Mouse (Mus musculus) layer of hippocampus, postnatal 10 days (tissue): ENCODE data around the gene Mical3. TPM values are rescaled to one million over a fixed set of nuclear protein-coding genes. Genes with fewer than 3 reads are reported as not detected.
"Not testable (repeated sequence)": the region's sequence is repeated elsewhere in the genome, so short reads cannot be mapped to it uniquely, and the experiment has no call there.

ENCODE experiments used
- DNase-seq, 2 experiments: peaks; one replicate each; pipeline ENCODE4 v3.0.0; 2021; ENCODE audit warnings: low spot score in 2 of 2
- total RNA-seq, 2 experiments: library from RNA; stranded (reverse); gene quantifications; 2 replicates each; pipeline ENCODE4 v1.2.3; 2021

Mical3 gene
- total RNA-seq, 2 experiments from 2014 or later: 90.1 to 98.8 TPM

DNA sequence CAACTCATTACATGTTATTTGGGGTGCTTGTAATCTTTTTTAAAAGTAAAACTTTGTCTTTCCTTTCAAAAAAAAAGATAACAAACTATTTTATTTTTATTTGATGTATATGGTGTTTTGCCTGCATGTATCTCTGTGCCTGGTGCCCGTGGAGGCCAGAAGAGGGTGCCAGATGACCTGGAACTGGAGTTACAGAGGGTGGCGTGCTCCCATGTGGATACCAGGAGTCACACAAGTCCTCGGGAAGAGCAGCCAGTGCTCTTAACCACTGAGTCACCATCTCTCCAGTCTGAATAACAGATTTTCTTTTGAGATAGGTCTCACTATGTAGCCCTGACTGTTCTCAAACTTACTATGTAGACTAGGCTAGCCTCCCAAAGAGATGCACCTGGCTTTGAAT, 221.3 kb downstream of the Mical3 start:
- no peak for DNase-seq

DNA sequence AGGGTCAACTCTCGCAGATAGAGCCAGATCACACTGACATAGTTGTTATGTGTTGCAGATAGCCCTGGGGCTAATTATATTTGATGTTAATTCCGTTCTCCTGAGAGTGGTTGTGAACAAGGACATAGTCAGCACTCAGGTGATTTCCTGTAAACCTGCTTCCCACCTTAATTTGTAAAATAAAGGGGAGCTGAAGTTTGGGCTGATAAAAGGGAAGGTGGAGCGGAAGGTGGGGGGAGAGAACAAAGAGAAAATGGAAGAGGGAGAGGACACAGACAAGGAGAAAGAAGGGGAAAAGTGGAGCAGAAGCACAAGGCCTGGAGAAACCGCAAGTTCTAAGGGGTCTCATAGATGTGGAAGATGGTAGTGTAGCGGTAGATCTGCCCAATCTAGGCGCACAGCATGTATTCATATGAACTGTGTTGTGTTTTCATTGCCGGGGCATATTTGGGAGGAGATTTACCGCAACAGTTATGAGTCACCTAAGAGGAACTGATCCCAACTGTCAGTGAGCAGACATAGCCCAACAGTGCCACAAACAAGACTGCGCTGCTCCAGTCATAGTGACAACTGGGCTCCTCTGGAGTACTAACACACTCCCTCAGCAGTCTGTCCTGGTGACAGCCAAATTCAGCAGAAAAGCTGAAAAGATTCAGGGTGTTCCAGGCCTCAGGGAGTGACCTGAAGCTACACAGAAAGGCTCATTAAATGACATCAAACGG, 222.8 kb downstream of the Mical3 start:
- not testable (repeated sequence) for DNase-seq

DNA sequence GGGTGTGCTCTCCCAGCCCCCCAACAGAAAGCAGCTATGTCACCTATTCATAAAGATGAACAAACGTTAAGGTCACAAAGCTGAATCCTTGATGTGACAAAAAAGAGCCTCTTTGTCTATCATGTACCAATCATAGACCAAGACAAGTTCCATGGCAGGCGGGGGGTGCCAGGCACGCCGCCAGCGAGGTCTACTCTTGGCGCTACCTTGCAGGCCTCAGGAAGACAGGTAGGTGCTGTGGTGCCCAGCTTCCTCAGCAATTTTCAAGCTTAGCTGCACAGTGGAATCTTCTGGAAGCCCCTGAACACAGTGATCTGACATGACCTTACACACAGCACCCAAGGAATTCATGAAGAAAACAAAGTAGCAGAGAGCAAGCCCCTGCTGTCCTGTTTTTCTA, 224.3 kb downstream of the Mical3 start:
- no peak for DNase-seq

DNA sequence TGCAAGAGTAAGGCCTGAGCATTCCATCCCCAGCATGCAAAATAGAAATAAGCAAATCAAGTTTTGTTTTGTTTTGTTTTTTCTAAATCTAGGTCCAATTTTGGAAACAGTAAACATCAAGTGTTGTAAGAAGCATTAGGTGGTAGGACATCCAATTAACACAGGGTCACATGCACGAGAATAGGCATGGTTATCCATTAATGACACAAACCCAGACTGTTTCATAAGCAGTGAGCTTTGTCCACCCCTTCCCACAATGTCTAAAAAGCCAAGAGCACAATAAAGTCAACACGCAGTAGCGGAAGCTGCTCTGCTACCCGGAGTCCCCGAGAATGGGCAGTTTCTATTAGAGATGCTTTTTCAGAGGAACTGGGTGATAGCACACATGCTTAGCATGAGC, 225.7 kb downstream of the Mical3 start:
- DNase-seq: no peak

DNA sequence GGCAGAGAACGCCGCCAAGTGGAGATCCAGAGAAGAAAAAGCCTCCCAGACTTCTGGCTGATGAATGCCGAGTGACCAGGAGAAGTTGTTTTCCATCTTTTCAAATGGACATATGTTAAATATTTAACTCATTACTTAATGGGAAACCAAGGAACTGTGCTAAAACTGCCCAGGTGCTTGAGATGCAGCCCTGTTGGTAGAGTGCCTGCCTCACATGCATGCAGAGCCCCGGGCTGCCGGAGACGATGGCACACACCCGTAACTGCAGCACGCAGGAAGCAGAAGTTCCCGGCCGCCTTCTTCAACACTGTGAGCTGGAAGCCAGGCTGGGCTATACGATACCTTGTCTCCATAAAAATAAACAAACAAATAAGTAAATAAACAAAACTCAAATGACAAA, 226.8 kb downstream of the Mical3 start:
- no peak for DNase-seq

DNA sequence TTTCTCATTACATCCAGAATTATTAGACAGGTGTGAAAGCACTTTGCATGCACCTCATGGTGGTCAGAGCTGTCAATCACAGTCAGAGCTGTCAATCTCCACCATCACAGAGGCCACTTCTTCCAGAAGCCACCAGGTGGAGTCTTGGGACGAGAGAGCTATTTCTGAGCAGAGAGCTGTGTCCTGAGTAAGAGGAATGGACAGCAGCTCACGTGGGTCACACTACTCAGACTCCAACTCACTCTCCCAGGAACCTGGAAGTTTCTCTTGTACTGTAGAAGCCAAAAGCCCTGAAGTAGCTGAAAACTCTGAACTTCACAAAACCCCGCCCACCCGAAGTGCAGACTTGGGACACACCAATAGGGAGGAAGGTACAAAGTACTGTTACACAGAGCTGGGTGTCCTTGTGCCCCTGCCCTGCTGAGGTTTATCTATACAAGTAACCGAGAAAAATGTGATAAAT, 227.3 kb downstream of the Mical3 start:
- DNase-seq: no peak

DNA sequence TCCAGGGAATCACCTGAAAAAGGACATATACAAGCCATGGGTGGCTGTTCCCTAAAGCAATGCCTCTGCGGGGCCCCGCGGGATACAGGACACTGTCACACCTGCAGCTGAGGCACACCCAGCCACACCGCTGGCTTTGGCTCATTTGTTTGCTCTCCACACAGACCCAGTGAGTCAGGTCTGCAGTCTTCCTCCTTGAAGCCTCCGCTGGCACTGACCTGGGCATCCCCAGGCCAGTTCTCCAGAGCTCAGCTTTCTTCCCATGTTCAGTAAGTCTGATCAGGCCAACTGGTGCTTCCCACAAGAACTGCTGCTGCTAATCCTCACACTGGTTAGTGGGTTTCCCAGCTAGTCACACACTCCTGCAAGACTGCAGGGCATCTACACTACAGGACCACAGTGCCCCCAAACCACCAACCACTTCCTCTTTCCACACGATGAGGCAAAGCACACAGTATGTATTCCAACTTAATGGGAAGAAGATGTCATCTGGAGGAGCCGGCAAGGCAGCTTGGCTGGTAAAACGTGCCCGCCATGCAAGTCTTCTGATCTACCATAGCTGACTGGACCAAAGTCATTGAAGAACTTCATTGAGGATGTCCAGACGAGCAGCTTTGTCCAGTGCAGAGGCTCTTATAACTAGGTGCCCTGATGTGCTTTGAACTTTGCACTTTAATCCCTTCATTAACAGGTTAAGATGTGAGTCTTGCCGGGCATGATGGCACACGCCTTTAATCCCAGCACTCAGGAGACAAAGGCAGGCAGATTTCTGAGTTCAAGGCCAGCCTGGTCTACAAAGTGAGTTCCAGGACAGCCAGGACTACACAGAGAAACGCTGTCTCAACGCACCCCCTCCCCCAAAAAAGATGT, 228.8 kb downstream of the Mical3 start:
- no peak for DNase-seq

DNA sequence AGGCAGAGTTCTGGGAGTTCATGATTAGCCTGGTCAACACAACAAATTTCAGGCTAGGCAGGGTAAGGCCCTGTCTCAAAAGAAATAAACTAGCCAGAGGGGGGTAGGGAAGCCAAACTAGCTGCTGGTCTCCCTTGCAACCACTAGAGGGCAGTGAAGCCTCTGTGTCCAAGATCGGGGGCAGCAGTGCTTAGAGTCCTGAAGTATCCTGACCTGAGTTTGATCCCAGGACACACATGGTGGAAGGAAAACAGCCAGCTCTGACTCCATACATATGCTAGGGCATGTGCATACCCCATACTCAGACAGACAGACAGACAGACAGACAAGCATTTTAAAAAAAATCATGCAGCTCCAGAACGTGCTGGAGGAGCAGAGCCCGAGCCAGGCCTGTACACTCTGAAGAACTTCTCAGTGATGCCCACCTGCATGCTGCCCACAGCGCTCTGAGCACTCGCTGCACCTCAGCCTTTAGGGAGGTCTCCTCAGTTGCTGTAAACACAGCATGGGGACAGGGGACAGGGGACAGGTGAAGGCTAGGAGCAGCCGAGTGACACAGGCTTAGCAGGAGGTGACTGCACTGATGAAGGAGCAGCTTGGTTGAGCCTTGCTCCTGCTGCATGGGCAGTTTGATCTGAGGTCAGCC, 232.5 kb downstream of the Mical3 start:
- peak; percentile 35 to 55 for DNase-seq

DNA sequence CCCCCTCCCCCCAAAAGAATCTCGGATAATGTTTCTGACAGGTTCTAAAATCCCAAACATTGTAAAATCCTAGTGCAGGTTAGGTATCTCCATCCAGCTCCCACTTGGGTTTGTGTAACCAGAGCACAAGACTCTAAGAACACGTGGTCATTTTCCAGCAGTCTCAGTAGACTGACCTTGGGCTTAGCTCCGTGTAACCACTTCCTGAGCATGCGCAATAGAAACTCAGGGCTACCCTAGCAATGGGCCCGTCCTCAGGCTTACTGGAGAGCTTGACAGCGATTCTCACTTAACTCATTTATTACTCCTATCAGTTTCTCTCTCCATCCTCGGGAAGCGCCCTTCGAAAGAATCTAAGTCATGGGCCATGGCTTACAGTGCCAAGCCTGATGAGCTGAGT, 236.3 kb downstream of the Mical3 start:
- no peak for DNase-seq

DNA sequence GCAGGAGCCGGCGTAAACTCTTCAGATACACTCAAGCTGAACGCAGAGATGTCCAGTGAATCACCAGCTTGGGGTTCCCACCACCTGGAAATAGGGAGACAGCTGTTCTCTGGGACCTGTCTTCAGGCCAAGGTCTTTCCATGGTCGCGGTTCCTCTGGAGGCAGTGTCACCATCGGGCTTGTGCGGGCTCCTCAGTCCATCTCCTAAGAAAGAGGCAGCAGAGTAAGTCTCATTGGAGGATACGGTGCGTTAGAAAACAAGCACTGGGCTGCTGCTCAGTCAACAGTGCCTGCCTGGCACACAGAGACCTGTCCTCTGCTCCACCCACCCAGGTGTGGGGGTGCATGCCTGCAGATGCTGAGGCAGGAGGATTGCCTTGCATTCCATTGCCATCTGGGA, 236.7 kb downstream of the Mical3 start:
- DNase-seq: no peak

DNA sequence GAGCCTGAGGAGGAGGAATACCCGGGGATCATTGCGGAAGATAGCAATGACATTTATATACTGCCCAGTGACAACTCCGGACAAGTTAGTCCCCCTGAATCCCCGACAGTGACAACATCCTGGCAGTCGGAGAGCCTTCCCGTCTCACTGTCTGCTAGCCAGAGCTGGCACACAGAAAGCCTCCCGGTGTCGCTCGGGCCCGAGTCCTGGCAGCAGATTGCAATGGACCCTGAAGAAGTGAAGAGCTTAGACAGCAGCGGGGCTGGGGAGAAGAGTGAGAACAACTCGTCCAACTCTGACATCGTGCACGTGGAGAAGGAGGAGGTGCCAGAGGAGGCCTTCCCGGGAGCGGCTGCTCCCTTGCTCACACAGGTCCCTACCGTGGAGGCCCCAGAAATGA, 244.1 kb downstream of the Mical3 start:
- no peak for DNase-seq

DNA sequence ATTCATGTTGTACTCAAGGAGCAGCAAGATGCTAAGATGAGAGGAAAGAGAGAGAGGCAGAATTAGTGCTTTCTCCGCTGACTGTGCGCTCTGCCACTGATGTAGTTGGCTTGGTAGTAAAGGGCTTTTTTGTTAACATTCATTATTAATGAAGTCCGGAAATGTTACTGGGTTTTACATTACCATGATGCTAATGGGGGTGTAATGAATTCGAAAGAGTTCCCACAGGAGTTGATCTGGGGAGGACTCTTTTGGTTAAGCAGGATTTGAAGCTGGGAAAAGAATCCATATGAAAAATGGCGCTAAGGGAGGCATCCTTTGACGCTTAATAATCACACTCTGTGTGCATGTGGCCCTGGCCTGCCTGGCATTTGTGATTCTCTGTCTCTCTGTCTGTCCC, 246.4 kb downstream of the Mical3 start:
- DNase-seq: no peak

Other genes with a start within 250 kb of the Mical3 start
- 10 to 100 TPM; 20.9 to 23.2 TPM for gene Bid, start 214.1 kb downstream of the Mical3 start, total RNA-seq
- gene Pex26, start 52.7 kb upstream of the Mical3 start, total RNA-seq: 10 to 100 TPM; 13.7 to 15.7 TPM
- gene Tuba8, start 79.7 kb upstream of the Mical3 start, total RNA-seq: 1 to 10 TPM; 2.8 to 3.6 TPM
- not detected for gene Usp18, start 114.9 kb upstream of the Mical3 start, total RNA-seq
- 10 to 100 TPM; 10.2 to 17.0 TPM for gene Slc6a13, start 169.2 kb upstream of the Mical3 start, total RNA-seq
- gene Slc6a12, start 212.1 kb upstream of the Mical3 start, total RNA-seq: 1 to 10 TPM; 2.1 to 4.3 TPM